Mouse (Mus musculus) gonadal fat pad, adult 2 months (tissue): ENCODE results near the gene Scamp1. TPM values are rescaled to one million over a fixed set of nuclear protein-coding genes. Genes with fewer than 3 reads are reported as not detected.

Source experiments
- polyA plus RNA-seq: library from polyadenylated mRNA; depleted of rRNA; stranded (reverse); fragments of >200 nt; gene quantifications from 2 replicates; pipeline ENCODE4 v1.2.3, GENCODE M21; 2012; rRNA removed

The Scamp1 gene
- polyA plus RNA-seq, 1 experiment = 32.1 TPM

Other genes starting within 250 kb of the Scamp1 start
- 36.6 and 77.0 TPM in 2 replicates for gene Lhfpl2, start 228.1 kb downstream of the Scamp1 start, polyA plus RNA-seq
- 32.4 and 44.5 TPM in 2 replicates for gene Ap3b1, start 73.1 kb upstream of the Scamp1 start, polyA plus RNA-seq